Mouse (Mus musculus): ENCODE measurements around the gene Dok5. TPM values are rescaled to one million over a fixed set of nuclear protein-coding genes. Genes with fewer than 3 reads are reported as not detected.

Dok5 gene
- total RNA-seq, 2 experiments from 2014 or later, result 33.9 to 35.1 TPM

- DNase-seq (ENCODE audit: low spot score in 2 of 2), result no peak
Measured at GRCm38 (mm10) chr2:170788101-170788500, 56.5 kb downstream of the Dok5 start.

DNA sequence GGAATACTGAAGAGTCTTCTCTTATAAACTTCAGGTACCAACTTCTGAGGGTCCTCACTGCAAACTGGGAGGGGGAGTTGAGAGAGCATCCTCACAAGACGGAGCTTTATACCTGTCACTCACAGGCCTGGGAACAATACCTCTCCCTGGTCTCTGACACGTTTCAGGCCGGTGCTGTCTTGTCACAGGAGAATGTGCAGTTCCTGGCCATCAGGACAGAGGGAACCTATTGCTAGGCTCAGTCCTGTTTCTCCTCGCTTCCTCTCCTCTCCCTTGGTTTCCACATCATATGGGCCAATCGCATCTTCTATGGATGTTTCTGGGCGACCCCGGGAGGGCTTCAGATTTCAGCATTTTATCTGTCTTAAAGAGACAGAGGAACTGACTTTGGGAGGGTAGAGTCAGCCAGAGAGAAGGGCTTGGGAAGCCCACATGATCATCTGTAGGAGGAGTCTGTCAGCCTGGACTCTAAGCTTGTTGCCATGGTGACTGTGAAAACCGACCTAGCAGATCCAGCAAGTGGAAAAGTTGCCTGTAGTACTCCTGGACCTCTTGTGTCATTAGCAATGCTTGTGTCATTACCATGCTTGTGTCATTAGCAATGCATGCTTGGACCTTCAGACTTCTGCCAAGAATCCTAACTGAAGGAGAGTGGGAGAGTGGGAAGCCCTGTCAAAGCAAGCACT is 59.9 kb downstream of the Dok5 start:
- no peak for DNase-seq (ENCODE audit: low spot score in 2 of 2)

- DNase-seq (ENCODE audit: low spot score in 2 of 2), result no peak
Measured at GRCm38 (mm10) chr2:170795242-170795641, 63.6 kb downstream of the Dok5 start.

GRCm38 (mm10) chr2:170802984-170803383 is 71.4 kb downstream of the Dok5 start:
- no peak for DNase-seq (ENCODE audit: low spot score in 2 of 2)

DNA sequence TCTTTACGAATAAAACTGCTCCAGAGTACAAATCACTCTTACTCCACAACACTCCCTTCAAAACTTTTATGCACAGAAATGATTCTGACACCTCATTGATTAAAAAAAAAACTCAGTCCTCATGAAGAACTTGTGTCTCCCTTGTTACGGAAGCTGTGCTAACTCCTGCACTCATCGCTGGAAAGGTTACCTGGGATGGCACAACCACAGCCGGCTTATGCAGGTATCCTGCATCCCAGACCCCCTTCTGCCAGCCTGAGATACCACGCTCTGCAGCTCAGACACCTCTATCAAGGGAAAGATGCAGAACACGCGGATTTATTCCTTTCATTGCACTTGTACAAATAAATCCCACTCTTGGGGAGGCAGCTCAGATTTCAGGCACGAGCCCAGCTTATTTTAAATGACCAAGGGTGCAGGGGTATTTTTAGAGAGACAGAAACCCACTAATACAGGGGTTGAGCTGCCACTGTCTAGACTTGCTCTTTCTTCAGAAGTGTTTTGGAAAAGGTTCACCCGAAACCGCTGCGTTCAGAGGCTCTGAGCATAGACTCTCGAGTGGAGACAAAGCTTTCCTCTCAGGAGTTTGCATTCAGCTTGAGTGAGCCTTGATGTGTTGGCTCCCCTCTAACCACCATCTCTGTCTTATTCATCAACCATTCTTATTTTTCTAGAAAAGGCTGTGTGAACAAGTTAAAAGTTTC is 76.1 kb downstream of the Dok5 start:
- no peak for DNase-seq (ENCODE audit: low spot score in 2 of 2)

DNA sequence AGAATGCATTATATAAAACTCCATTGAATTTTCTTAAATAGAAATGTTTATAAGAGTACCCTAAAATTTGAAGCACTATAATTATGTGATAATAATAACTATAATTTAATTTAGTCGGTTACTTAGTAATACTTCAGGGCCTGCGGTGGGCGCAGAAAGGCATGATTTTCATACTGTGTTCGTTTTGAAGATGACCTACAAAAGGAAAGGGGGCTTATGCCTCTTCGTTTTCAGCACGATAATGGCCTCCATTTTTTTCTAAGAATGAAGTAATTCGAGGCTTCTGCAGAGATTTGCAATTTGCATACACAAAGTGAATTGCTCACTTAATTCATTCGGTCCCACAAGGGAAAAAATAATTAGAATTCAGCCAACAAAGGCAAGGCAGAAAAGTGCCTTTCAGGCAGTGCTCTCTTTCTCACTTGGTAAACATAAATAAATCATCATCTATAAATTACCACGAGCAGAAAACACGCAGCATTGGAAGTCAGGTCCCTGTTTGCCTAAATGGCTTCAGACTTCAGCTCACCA is 76.7 kb downstream of the Dok5 start:
- DNase-seq (ENCODE audit: low spot score in 2 of 2), result no peak

DNA sequence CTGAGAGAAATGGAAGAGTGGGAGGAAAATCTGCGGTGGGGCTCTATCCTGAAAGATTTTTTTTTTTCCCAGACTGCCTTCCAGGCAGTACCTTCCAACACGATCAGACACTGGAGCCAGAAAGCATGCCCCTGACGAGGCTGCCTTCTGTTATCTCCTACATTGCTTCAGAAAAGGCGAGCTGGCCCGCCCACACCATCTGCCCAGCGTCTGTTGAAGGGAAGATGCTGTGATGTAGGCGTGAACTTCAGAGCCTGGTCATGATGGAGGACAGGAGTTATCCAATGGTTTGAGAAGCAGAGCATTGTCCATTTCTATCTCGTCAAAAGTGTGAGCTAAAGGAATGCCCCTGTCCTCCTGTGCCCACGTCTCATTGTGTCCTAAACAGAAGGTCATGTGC is 79.7 kb downstream of the Dok5 start:
- peak; percentile 56 to 81 for DNase-seq (ENCODE audit: low spot score in 2 of 2)

DNA sequence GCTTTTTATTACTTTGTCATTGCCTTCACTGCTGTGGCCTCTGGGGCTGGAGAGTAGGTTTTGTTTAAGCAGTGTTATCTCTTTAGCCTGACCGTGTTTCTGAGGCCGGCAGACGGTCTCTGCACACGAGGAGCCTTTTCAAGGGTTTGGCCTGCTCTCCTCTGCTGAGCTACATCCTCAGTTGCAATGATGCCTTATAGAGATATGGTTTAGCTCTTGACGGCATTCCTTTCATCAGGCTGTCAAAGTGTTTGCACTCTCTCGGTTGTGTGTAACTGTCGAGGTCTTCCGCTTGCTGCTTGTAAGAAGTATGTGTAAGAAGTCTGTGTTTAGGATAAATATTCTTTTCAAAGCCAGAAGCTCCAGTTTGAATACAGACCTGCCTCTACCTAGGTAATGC is 84.7 kb downstream of the Dok5 start:
- no peak for DNase-seq (ENCODE audit: low spot score in 2 of 2)

- no peak for DNase-seq (ENCODE audit: low spot score in 2 of 2)
Measured at GRCm38 (mm10) chr2:170817112-170817703, 85.6 kb downstream of the Dok5 start.

GRCm38 (mm10) chr2:170826821-170827441 is 95.3 kb downstream of the Dok5 start:
- no peak for DNase-seq (ENCODE audit: low spot score in 2 of 2)

DNA sequence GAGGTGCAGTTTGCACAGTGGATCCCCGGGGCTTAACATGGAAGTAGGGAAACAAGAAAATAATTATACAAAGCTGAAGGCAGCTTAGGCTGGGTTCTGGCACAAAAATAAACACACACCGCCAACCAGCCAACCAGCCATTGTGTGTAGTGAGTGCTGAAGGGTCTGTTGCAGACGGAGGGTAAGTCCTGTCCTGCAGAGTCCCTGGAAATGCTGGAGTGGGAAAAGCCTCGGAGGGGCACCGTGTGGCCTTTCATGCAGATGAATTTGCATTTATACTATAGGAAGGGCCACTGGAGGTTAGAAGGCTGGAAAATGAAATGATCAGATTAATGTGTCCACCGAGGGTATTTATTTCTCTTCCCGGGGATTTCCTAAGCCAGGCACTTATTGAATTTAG is 97.2 kb downstream of the Dok5 start:
- DNase-seq (ENCODE audit: low spot score in 2 of 2), result no peak

DNA sequence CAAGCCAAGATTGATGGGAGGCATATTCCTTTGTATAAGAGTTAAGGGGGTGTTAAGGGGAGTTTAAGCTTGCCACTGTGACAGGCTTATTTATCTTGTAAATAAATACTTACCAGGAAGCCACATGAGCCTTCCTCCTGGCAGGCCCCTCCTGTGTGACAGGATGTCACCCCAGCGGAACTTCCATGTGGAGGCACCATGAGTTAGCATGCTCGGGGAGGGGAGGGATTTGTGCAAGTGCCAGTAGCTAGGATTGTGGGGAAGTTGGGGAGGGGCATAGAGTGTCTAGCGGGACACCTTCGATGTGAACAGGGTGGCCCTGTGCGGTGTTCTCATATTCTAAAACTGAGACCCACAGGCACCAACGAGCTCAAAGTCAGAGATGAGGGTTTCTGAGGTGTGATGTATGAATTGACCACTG is 97.6 kb downstream of the Dok5 start:
- DNase-seq (ENCODE audit: low spot score in 2 of 2), result no peak

- DNase-seq (ENCODE audit: low spot score in 2 of 2), result peak; percentile 28 to 45
Measured at GRCm38 (mm10) chr2:170829988-170830387, 98.4 kb downstream of the Dok5 start.

DNA sequence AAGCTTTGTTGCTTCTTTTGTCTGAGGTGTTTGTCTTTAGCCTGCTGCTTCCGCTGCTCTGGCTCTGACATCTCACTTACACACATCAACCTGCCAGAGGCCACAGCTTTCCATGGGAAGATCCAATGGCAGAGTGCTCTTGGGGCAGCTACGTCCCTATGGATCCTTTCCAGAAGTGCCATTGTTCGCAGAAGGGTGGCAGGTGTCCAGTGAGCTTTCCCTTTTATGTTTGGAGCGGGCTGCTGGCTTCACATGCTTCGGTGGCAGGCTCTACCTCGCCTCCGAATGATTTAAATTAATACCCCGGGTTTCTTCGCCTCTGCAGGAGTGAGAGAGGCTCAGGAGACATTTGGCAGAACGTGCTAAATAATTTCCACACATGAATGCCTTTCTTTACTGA is 105.3 kb downstream of the Dok5 start:
- no peak for DNase-seq (ENCODE audit: low spot score in 2 of 2)

GRCm38 (mm10) chr2:170837363-170837762 is 105.8 kb downstream of the Dok5 start:
- DNase-seq (ENCODE audit: low spot score in 2 of 2), result no peak

DNA sequence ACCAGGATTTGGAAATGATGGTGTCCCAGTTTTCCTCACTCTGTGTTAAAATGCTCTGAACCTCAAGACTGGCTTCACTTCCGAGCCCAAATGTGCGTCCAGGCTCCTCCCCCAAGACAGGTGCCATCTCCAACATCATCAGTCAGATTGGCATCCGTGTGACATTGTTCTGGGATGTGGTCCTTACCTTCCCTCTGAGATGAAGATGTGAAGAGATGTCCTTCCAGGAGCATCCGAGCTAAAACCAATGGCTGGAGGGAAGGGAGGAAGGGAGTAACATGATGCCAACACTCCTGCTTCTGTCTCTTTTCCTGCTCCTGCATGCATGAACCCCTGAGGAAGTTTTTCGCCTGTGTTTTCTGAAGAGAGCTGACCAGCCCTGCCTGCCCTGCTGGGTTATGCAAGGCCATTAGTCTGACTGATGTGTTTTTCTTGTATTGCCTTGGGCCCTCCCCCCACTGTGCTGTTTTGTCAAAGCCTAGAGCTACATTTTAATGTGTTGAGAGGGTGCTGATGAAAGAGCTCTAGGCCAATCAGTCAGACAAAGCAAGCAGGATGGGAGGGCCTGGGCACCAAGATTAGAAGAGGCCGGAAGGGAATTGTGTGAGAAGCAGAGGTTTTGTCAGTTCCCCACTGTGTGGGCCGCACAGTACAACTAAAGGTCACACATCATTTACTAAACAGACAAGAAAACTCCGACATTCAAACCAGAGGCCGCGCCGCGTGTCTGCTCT is 106.4 kb downstream of the Dok5 start:
- DNase-seq (ENCODE audit: low spot score in 2 of 2), result no peak

DNA sequence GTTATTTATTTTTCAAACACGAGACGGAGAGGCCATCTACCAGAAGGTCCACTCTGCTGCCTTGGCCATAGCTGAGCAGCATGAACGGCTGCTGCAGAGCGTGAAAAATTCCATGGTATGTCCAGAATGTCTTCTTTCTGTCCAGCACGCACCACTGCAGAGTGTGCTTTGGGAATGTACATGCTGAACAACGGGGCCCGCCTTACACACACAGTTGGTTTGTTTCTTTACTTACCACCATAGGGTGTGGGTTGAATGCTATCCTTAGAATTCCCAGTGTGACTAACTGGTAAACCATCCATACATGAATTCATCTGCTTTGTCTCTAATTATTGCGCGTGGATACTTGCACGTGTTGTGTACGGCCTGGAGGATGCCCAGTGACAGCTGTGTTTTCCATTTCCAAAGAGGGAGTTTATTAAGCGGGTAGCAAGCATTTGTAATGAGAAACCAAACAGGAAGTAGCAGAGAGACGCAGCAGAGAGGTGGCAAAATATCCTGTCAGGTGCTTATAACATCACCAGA is 109.9 kb downstream of the Dok5 start:
- no peak for DNase-seq (ENCODE audit: low spot score in 2 of 2)

DNA sequence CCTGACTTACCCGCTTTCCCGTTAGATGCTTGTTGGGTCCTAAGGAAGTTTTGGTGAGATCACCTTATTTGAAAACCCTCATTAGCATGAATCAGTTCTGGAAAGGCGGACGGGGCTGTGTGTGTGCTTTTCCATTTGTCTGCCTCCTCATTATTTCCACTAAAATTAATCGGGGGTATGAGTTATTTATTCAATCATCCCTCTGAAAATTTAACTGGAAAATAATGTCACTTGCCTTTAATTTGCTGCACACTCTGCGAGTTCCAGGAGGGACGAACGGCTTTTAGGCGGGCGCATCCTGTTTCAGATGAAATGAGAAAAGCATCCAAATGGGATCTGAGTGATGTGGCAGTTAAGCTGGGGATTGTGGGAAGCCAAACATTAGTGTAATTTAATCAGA is 113.9 kb downstream of the Dok5 start:
- no peak for DNase-seq (ENCODE audit: low spot score in 2 of 2)

GRCm38 (mm10) chr2:170850058-170850457 is 118.5 kb downstream of the Dok5 start:
- DNase-seq (ENCODE audit: low spot score in 2 of 2), result no peak

- DNase-seq (ENCODE audit: low spot score in 2 of 2), result no peak
Measured at GRCm38 (mm10) chr2:170852337-170852736, 120.7 kb downstream of the Dok5 start.

DNA sequence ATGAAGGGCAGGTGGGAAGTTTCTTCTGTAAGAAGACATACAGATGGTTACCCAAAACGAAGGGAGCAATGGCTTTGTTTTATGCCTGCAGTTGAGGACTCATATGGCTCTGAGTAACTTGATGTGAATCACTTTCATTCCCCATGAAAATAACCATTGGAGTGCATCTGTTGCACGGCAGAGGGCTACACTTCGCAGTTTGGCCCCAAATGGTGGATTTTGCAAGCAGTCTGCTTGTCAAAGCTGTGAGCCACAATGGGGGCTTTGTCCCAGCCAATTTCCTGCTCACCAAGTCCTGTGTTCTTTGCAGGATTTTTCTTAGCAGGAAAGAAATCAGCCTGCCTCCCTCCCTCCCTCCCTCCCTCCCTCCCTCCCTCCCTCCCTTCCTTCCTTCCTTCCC is 123.6 kb downstream of the Dok5 start:
- no peak for DNase-seq (ENCODE audit: low spot score in 2 of 2)
